Mouse (Mus musculus): Measurements from ENCODE around the gene Cnnm3. TPM values are rescaled to one million over a fixed set of nuclear protein-coding genes. Genes with fewer than 3 reads are reported as not detected.

Gene Cnnm3
- polyA plus RNA-seq, 1 experiment from 2014 or later, result 5.4 TPM

DNA sequence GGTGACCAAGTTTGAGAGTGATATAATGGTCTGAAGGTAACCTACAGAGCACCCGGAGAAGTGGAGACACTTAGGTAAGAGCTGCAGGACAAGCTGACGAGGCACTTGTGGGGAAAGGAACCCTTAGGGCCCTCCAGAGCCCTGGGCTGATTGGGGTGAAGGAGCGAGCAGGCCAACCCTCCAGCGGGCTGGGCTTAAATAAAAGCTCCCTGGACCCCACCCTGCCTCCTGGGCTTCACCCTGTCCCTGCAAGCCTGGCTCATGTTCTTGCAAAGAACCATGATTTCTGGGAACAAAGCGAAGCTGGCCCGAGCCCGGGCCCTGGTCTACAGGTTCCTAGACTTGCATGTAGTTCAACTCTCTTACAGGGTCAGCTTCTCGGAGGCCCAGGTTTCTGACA lies 61.9 kb downstream of the Cnnm3 start:
- ATAC-seq (ENCODE audit: insufficient read depth) (no peak), DNase-seq (no peak)
- Histone ChIP-seq H3K9ac (no peak overlapping the region), H3K4me2 (no peak overlapping the region), H3K4me3 (ENCODE audit: low read depth, low read length) (no peak overlapping the region), H3K9me3 (ENCODE audit: low read depth, low read length) (no peaks in the 10 kb centered on the region), H3K27ac (ENCODE audit: low read depth) (peak overlapping the region; percentile 22; the same call in 1 of the 2 replicates), H3K4me1 (ENCODE audit: insufficient read depth) (peaks cover 16% of the 10 kb centered on the region), H3K27me3 (ENCODE audit: insufficient read depth, low read length) (no peaks in the 10 kb centered on the region), H3K36me3 (ENCODE audit: insufficient read depth) (no peaks in the 10 kb centered on the region)
- TF ChIP-seq CTCF (IDR thresholded peaks at IDR 0.05; ENCODE audit: low read depth), result no peak
- 70% methylated on average over 8 of the region's 8 CpGs for WGBS

DNA sequence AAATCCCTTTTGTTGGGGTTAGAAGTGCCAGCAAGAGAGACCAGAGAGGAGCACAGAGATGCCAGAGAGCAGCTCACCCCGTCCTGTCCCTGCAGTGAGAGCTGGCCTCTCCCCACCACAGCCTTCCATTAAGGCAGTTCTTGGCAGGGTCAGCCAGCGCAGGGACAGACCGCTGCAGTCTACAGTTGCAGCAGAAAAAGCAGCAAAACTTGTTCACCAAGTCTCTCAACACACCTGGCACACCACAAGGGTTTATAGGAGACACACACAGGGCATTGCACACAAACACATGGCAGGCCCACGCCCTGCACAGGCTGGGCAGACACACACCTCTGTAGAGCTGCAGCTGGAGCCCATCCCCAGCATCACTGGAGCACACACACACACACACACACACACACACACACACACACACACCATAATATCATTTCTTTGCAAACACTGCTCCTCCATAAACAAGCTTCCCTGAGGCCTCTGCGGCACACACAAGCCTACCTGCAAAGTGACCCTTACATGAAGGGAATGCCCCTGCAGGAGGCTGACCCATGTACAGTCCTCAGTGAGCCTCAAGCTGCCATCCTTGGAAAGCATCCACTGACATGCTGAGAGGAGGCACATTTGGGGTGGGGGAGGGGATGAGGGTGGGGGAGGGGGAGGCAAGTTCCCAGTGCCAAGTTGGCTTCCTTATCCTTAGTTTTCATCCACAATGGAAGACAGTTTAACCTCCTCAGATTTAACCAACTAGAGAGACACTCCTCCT lies 62.7 kb downstream of the Cnnm3 start:
- 64% methylated on average over 5 of the region's 5 CpGs for WGBS
- H3K4me3 ChIP-seq (ENCODE audit: low read depth, low read length), result no peak overlapping the region
- no peaks in the 10 kb centered on the region for H3K9me3 ChIP-seq (ENCODE audit: low read depth, low read length)
- peak overlapping the region; percentile 22; the same call in 1 of the 2 replicates for H3K27ac ChIP-seq (ENCODE audit: low read depth)
- peak overlapping the region; percentile 3; the same call in 1 of the 2 replicates for H3K9ac ChIP-seq
- no peaks in the 10 kb centered on the region for H3K36me3 ChIP-seq (ENCODE audit: insufficient read depth)
- H3K27me3 ChIP-seq (ENCODE audit: insufficient read depth, low read length), result no peaks in the 10 kb centered on the region
- no peak for TF ChIP-seq CTCF (IDR thresholded peaks at IDR 0.05; ENCODE audit: low read depth)
- ATAC-seq (ENCODE audit: insufficient read depth) (no peak), DNase-seq (peak; percentile 62)
- H3K4me1 ChIP-seq (ENCODE audit: insufficient read depth), result peaks cover 16% of the 10 kb centered on the region
- H3K4me2 ChIP-seq, result no peak overlapping the region

DNA sequence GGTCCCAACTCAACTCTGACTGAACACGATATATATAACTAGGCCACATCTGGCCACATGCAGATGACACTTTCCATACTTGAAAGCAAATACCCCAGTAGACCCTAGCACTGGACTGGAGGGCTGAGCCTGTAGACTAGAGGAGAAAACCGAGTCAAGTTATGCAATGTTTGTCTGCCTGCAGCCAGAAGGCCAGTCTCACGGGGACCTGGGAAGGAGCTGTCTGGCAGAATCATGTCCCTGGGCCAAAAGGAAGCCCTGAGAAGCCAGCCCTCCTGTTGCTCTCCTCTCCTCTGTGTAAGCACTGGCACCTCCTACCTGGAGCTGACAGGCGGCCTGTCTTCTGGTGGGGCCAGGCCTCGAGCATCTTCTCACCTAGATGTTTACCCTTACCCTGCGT lies 63.7 kb downstream of the Cnnm3 start:
- Histone ChIP-seq H3K4me1 (ENCODE audit: insufficient read depth) (peaks cover 20% of the 10 kb centered on the region), H3K4me2 (no peak overlapping the region), H3K9me3 (ENCODE audit: low read depth, low read length) (no peaks in the 10 kb centered on the region), H3K4me3 (ENCODE audit: low read depth, low read length) (no peak overlapping the region), H3K9ac (no peak overlapping the region), H3K27ac (ENCODE audit: low read depth) (peak overlapping the region; percentile 16; the same call in 1 of the 2 replicates), H3K27me3 (ENCODE audit: insufficient read depth, low read length) (no peaks in the 10 kb centered on the region), H3K36me3 (ENCODE audit: insufficient read depth) (no peaks in the 10 kb centered on the region)
- WGBS, result 46% methylated on average over 6 of the region's 6 CpGs
- no peak for TF ChIP-seq CTCF (IDR thresholded peaks at IDR 0.05; ENCODE audit: low read depth)
- no peak for ATAC-seq (ENCODE audit: insufficient read depth)
- DNase-seq, result no peak

DNA sequence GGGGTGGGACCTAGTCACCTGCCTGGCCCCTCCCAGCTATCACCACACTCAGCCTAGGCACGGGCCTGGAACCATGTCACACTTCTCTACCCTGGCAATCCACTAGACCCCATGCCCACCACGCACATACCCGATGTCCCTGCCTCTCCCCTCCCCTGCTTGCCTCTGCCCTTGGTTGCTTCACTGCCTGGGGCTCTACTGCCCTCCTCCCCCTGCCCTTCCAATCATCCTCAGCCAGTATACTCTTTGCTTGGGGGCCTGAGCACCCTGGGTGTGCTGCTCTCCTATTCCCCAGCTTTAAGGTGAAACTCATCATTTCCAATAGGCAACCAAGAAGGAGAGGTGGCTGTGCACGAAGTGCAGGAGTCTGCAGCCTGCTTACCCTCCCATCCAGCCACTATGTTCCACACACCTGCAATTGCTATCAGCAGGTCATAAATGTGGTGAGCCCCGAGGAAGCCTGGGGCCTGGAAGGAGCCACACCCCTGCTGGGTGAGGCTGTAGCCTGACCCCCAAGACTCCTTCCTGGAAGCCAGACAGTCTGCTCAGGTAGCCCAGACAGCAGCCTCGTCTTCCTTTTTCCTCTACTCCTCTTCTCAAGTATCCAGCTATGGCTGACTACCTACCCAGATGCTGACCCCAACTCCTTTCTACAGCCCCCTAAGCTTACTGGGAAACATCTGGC lies 65.5 kb downstream of the Cnnm3 start:
- ATAC-seq (ENCODE audit: insufficient read depth), result no peak

More for the DNA sequence above, 65.5 kb downstream of the Cnnm3 start:
- no peaks in the 10 kb centered on the region for H3K9me3 ChIP-seq (ENCODE audit: low read depth, low read length)
- no peaks in the 10 kb centered on the region for H3K27me3 ChIP-seq (ENCODE audit: insufficient read depth, low read length)
- no peak for DNase-seq
- 59% methylated on average over 6 of the region's 6 CpGs for WGBS
- no peak overlapping the region for H3K4me2 ChIP-seq
- peaks cover 23% of the 10 kb centered on the region for H3K4me1 ChIP-seq (ENCODE audit: insufficient read depth)
- H3K9ac ChIP-seq, result no peak overlapping the region
- no peaks in the 10 kb centered on the region for H3K36me3 ChIP-seq (ENCODE audit: insufficient read depth)
- H3K27ac ChIP-seq (ENCODE audit: low read depth), result no peak overlapping the region
- TF ChIP-seq CTCF (IDR thresholded peaks at IDR 0.05; ENCODE audit: low read depth), result no peak
- no peak overlapping the region for H3K4me3 ChIP-seq (ENCODE audit: low read depth, low read length)

Small RNA genes lying within 50 kb of the gene (microRNA-seq; reads per million reads assigned to microRNA genes)
- not detected for gene Gm47280 (ENCODE audit: borderline number of aligned reads)

Other genes starting within 250 kb of the Cnnm3 start
- 2.6 and 4.5 TPM in 2 replicates for gene Neurl3, start 237.2 kb upstream of the Cnnm3 start, polyA plus RNA-seq (2014; fragmentation: Nextera tagmentation; extraction: Ambion mirVana)
- 5.4 and 6.6 TPM in 2 replicates for gene Arid5a, start 204.1 kb upstream of the Cnnm3 start, polyA plus RNA-seq (2014; fragmentation: Nextera tagmentation; extraction: Ambion mirVana)
- 41.4 and 46.3 TPM in 2 replicates for gene Kansl3, start 142.7 kb upstream of the Cnnm3 start, polyA plus RNA-seq (2014; fragmentation: Nextera tagmentation; extraction: Ambion mirVana)
- 0.53 and 0.58 TPM in 2 replicates for gene Fer1l5, start 139.6 kb upstream of the Cnnm3 start, polyA plus RNA-seq (2014; fragmentation: Nextera tagmentation; extraction: Ambion mirVana)
- gene Lman2l, start 66.6 kb upstream of the Cnnm3 start, polyA plus RNA-seq (2014; fragmentation: Nextera tagmentation; extraction: Ambion mirVana), result 27.4 and 29.7 TPM in 2 replicates
- 10.9 and 11.0 TPM in 2 replicates for gene Cnnm4, start 40.2 kb upstream of the Cnnm3 start, polyA plus RNA-seq (2014; fragmentation: Nextera tagmentation; extraction: Ambion mirVana)
- 11.6 and 11.7 TPM in 2 replicates for gene Ankrd23, start 25.0 kb downstream of the Cnnm3 start, polyA plus RNA-seq (2014; fragmentation: Nextera tagmentation; extraction: Ambion mirVana)
- not detected in 2 replicates for gene Gm42417, start 27.6 kb downstream of the Cnnm3 start, polyA plus RNA-seq (2014; fragmentation: Nextera tagmentation; extraction: Ambion mirVana)
- 18.9 and 19.9 TPM in 2 replicates for gene Ankrd39, start 35.6 kb downstream of the Cnnm3 start, polyA plus RNA-seq (2014; fragmentation: Nextera tagmentation; extraction: Ambion mirVana)
- 2.2 and 2.7 TPM in 2 replicates for gene Sema4c, start 46.5 kb downstream of the Cnnm3 start, polyA plus RNA-seq (2014; fragmentation: Nextera tagmentation; extraction: Ambion mirVana)
- gene Fam178b, start 171.3 kb downstream of the Cnnm3 start, polyA plus RNA-seq (2014; fragmentation: Nextera tagmentation; extraction: Ambion mirVana), result 1.9 and 3.6 TPM in 2 replicates
- gene Cox5b, start 179.6 kb downstream of the Cnnm3 start, polyA plus RNA-seq (2014; fragmentation: Nextera tagmentation; extraction: Ambion mirVana), result 518 and 549 TPM in 2 replicates
- gene 4933424G06Rik, start 198.3 kb downstream of the Cnnm3 start, polyA plus RNA-seq (2014; fragmentation: Nextera tagmentation; extraction: Ambion mirVana), result not detected in 2 replicates
- 93.6 and 98.7 TPM in 2 replicates for gene Actr1b, start 202.6 kb downstream of the Cnnm3 start, polyA plus RNA-seq (2014; fragmentation: Nextera tagmentation; extraction: Ambion mirVana)
- 0.43 and 0.45 TPM in 2 replicates for gene Zap70, start 249.9 kb downstream of the Cnnm3 start, polyA plus RNA-seq (2014; fragmentation: Nextera tagmentation; extraction: Ambion mirVana)

All from lung, embryonic 14.5 days (tissue).